Mouse (Mus musculus) heart, postnatal 10 days (tissue): ENCODE measurements around the gene Nek4. TPM values are rescaled to one million over a fixed set of nuclear protein-coding genes. Genes with fewer than 3 reads are reported as not detected.

ENCODE experiments used
- DNase-seq, 2 experiments: peaks; one replicate each; pipeline ENCODE4 v3.0.0; 2021
- intact Hi-C: fragments of 180-260 bp; cut with DNase I; formaldehyde crosslinking; loops from one replicate; pipeline ENCODE4 v1.15.1; 2025
- total RNA-seq, 2 experiments: library from RNA; stranded (reverse); gene quantifications; 2 replicates each; pipeline ENCODE4 v1.2.3; 2021

Nek4 gene
- total RNA-seq = 1 to 10 TPM; 4.5 to 5.0 TPM

- intact Hi-C loops = loop anchor here (1.0 kb wide), 1 partner anchor 68 kb away; the partner anchor contains the start of genes Gnl3 and Pbrm1
- peak; percentile 98 for DNase-seq
Observed at GRCm38 (mm10) chr14:30951154-30951825, at the start of gene Nek4. Gene Nek4 (plus strand): TSS chr14:30951377.

DNA sequence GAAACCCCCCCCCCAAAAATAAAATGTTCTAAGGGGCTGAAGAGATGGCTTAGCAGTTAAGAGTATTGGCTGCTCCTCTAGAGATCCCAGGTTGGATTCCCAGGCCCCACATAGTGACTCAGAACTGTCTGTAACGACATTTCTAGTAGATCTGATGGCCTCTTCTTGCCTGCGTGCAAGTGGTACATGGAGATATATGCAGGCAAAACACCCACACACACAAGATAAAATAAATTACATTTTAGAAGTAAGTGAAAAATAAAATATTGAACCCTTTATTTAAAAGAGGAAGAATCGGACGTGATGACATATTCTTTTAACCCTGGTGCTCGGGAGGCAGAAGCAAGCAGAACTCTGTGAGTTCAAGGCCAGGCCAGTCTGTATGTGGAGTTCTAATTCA is 48.5 kb upstream of the Nek4 start:
- intact Hi-C loops = no loop called here
- DNase-seq = no peak

DNA sequence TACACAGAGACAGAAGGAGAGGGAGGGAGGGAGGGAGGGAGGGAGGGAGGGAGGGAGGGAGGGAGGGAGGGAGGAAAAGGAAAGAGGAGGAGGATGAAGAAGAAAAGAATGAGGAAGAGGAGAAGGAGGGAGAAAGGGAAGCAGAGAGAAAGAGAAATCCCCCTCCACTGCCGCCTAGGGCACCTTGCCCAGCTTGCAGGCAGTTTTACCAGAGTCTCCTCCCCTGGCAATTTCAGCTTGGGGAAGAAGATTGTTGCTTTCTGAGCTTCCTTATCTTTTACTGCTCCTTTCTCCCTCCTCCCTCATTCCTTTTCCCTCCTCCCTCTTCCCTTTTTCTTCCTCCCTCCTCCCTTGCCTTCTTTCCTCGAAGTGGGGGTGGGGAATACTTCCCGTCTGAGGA is 48.1 kb upstream of the Nek4 start:
- intact Hi-C loops = no loop called here
- no peak for DNase-seq

GRCm38 (mm10) chr14:30904307-30904706 is 46.9 kb upstream of the Nek4 start:
- no peak for DNase-seq

DNA sequence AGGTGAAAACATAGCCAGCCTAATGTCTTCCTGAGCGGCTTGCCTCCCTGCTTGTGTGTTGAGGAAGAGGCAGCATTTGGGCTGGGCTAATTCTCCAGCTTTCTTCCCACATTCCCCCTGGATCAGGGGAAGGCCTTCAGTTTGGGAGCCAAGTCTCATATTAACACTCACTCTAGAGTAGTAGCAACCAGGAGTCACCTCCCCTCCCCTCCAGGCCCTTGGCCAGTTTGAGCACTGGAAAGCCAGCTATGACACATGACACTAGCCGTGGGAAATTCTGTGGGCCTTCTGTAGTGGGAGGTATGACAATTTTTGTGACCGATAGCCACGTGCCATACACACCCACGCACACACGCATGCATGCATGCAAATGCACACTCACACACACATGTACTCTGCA is 45.2 kb upstream of the Nek4 start:
- peak in 1 of 2 experiments; percentile 28 for DNase-seq
- intact Hi-C loops = no loop called here

More at GRCm38 (mm10) chr14:30904307-30904706, 46.9 kb upstream of the Nek4 start:
- intact Hi-C loops = no loop called here

DNA sequence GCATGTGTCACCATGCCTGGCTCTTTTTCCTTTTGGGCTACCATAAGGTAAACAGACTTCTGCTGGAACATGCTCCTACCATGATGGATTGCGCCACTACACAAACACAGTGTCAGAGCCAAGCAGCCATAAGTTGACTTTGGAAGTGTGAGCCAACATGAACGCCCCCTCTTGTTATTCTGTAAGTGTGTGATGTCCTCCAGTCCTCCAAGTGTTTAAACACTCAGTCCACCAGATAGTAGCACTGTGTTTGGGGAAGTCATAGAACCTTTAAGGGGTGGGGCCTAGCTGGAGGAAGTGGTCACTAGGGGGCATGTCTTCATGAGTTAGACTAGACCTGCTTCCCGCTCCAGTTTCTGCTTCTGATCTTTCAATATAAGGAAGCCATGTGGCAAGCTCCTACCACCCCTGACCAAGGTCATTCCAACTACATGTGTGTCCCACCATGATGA is 43.3 kb upstream of the Nek4 start:
- intact Hi-C loops = no loop called here
- DNase-seq = peak in 1 of 2 experiments; percentile 7

- intact Hi-C loops = no loop called here
- DNase-seq = no peak
Observed at GRCm38 (mm10) chr14:30911141-30911540, 40.0 kb upstream of the Nek4 start.

GRCm38 (mm10) chr14:30912641-30913040 is 38.5 kb upstream of the Nek4 start:
- DNase-seq = no peak
- intact Hi-C loops = no loop called here

- intact Hi-C loops = no loop called here
- DNase-seq = peak in 1 of 2 experiments; percentile 26
Observed at GRCm38 (mm10) chr14:30913404-30913803, 37.8 kb upstream of the Nek4 start.

DNA sequence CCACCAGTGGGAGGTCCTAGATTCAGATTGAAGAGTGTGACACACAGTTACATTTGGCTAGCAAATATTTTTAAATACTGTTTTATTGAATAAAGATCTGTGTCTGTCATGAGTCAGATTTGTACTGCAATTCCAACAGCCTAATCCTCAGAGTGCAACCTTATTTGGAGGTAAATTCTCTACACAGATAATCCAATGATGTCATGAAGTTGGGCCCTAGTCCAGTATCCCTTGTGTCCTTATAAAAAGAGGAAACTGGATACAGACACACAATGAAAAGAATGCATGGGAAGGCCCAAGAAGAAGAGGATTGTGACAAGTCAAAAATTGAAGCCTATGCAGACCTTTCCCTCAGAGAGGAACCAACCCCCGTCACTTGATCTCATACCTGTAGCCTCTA is 34.7 kb upstream of the Nek4 start:
- intact Hi-C loops = no loop called here
- no peak for DNase-seq

GRCm38 (mm10) chr14:30922053-30922670 is 29.0 kb upstream of the Nek4 start:
- intact Hi-C loops = no loop called here
- DNase-seq = no peak

GRCm38 (mm10) chr14:30923375-30924105 is 27.6 kb upstream of the Nek4 start, which contains the start of gene Itih3:
Gene Itih3 (minus strand): TSS chr14:30923760.
- intact Hi-C loops = no loop called here
- DNase-seq = no peak

GRCm38 (mm10) chr14:30925492-30925891 is 25.7 kb upstream of the Nek4 start:
- intact Hi-C loops = no loop called here
- no peak for DNase-seq

- no peak for DNase-seq
- intact Hi-C loops = no loop called here
Observed at GRCm38 (mm10) chr14:30930386-30930785, 20.8 kb upstream of the Nek4 start.

DNA sequence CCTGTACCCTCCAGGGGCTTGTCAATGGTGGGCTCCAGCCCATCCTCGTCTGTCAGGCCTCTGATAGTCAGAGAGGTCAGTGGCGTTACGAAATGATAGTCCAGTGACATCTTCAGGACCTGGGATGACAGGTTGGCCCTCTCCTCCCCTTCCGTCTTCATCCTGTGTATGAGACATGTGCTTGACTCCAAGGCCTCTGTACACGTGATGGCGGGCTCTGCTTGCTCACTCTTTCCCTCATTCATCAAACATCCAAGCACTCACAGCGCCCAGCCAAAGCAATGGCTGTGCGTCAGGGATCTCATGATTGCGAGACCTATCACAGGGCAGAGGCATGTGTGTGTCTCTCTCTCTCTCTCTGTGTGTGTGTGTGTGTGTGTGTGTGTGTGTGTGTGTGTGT is 17.8 kb upstream of the Nek4 start:
- intact Hi-C loops = no loop called here
- no peak for DNase-seq

DNA sequence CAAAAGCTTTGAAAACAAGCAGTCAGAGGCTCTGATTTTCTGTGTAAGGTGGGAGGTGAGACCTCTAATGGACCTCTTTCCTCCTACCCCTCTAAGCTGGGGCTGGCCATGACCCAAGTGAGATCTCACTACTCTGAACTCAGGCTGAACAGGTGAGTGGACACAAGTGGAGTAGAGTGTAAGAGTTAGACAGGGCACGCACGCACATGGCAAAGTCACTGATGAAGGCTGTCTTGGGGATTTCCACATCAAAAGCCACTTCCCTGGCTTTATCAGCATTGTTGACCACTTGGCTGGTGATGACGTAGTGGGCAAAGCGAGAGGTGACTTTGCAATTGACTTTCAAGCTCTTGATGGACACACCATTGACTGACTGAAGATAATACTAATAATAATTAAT is 8.9 kb upstream of the Nek4 start:
- no peak for DNase-seq
- intact Hi-C loops = loop anchor here (5.0 kb wide), 1 partner anchor 60 kb away; no protein-coding TSS in a partner anchor

DNA sequence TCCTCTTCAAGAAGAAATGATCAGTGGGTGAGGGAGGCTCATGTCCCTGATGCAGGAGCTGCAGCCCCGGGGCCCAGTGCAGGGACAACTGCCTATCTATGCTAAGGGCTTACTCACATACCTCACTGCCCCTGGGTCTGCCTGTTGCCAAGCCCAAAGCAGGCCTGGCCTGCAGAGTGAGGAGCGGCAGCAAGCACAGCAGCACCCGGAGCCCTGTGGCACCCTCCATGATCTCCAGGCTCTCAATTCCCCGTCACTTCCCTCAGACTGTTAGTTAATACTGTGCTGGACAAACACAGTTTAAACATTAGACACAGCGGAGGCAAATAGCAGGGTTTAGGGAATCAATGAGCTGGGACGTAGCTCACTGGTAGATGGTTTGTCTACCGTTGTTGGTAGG is 8.1 kb upstream of the Nek4 start, which contains the start of gene Itih1:
Gene Itih1 (minus strand): TSS at position 252 of the 400 bp plus-strand sequence.
- intact Hi-C loops = loop anchor here (5.0 kb wide), 1 partner anchor 61 kb away; no protein-coding TSS in a partner anchor
- no peak for DNase-seq

- DNase-seq = peak; percentile 68 to 80
- intact Hi-C loops = loop anchor here (2.0 to 5.0 kb wide), 2 partner anchors 62 to 77 kb away; no protein-coding TSS in a partner anchor
Observed at GRCm38 (mm10) chr14:30943860-30944674, 7.1 kb upstream of the Nek4 start.

DNA sequence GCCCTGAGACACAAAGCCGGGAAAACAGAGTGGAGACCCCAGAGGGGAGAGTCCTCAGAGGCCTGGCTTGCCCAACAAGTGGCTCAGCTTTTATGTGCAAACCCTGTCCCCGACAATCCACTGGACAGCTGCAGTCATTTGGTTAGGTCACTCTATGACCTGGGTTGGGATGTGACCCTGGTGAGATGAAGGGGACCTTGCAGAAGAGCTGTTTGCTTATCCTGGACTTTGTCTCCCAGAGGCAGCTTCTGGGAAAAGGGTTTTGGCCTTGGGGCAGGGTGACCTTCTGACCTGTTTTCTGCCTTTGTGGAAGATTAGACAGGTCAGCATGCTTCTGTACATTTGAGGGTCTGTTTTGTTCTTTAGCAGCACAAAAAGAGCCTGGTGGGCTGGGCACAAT is 6.4 kb upstream of the Nek4 start:
- intact Hi-C loops = loop anchor here (2.0 to 5.0 kb wide), 2 partner anchors 62 to 78 kb away; no protein-coding TSS in a partner anchor

GRCm38 (mm10) chr14:30949986-30950385 is 1.2 kb upstream of the Nek4 start:
- intact Hi-C loops = no loop called here
- DNase-seq = no peak

More for the DNA sequence above, 6.4 kb upstream of the Nek4 start:
- no peak for DNase-seq
